Mouse (Mus musculus) testis, adult 2 months (tissue): ENCODE data around the gene Olfr1218. TPM values are rescaled to one million over a fixed set of nuclear protein-coding genes. Genes with fewer than 3 reads are reported as not detected.
"Not testable (repeated sequence)": the region's sequence is repeated elsewhere in the genome, so short reads cannot be mapped to it uniquely, and the experiment has no call there.

ENCODE experiments used
- H3K27ac ChIP-seq: fragments of 200-500 bp; 2 replicates; pipeline ENCODE4 v1.5.1; 2012; ENCODE audit warnings: low read depth, low read length; ENCODE audit not compliant: control insufficient read depth, insufficient read depth
- H3K27me3 ChIP-seq: fragments of 200-500 bp; 2 replicates; pipeline ENCODE4 v1.6.1; 2012; ENCODE audit warnings: mild to moderate bottlenecking, low read length, moderate library complexity; ENCODE audit not compliant: control insufficient read depth, insufficient read depth
- H3K36me3 ChIP-seq: fragments of 200-500 bp; 2 replicates; pipeline ENCODE4 v1.6.1; 2012; ENCODE audit warnings: mild to moderate bottlenecking, low read length; ENCODE audit not compliant: control insufficient read depth, insufficient read depth
- H3K4me1 ChIP-seq: fragments of 200-500 bp; 2 replicates; pipeline ENCODE4 v1.6.1; 2012; ENCODE audit warnings: low read length; ENCODE audit not compliant: control insufficient read depth, insufficient read depth
- H3K4me3 ChIP-seq: fragments of 200-500 bp; 2 replicates; pipeline ENCODE4 v1.5.1; 2012; ENCODE audit warnings: low read depth, mild to moderate bottlenecking, low read length, moderate library complexity, mixed read lengths; ENCODE audit not compliant: control insufficient read depth
- CTCF ChIP-seq: fragments of 200-500 bp; IDR thresholded peaks from 2 replicates; pipeline ENCODE4 v1.5.1; 2012; ENCODE audit warnings: low read depth, mild to moderate bottlenecking, inconsistent platforms, low read length, moderate library complexity; ENCODE audit not compliant: control insufficient read depth, insufficient read depth, insufficient replicate concordance
- POLR2A ChIP-seq: fragments of 200-500 bp; IDR thresholded peaks from 2 replicates; pipeline ENCODE4 v1.6.1; 2012; ENCODE audit warnings: low read depth, mild to moderate bottlenecking, inconsistent platforms, low read length, moderate library complexity; ENCODE audit not compliant: control insufficient read depth
- polyA plus RNA-seq: library from polyadenylated mRNA; depleted of rRNA; stranded (reverse); fragments of >200 nt; gene quantifications from 2 replicates; pipeline ENCODE4 v1.2.3, GENCODE M21; 2012; rRNA removed

Olfr1218 gene
- polyA plus RNA-seq: not detected in 2 replicates

GRCm38 (mm10) chr2:89061087-89061486 lies at the start of gene Olfr1218:
Gene Olfr1218 (minus strand): TSS chr2:89061187.
- Histone ChIP-seq H3K36me3 (no peaks in the 10 kb centered on the region), H3K27me3 (no peaks in the 10 kb centered on the region), H3K27ac (no peak within 1 kb of the TSS), H3K4me1 (no peaks in the 10 kb centered on the region), H3K4me3 (no peak within 1 kb of the TSS)
- no peak for TF ChIP-seq CTCF
- TF ChIP-seq POLR2A: no peak

- TF ChIP-seq CTCF (no peak), POLR2A (no peak)
Measured at GRCm38 (mm10) chr2:89106735-89107134, 45.7 kb upstream of the Olfr1218 start, which contains the start of gene Olfr1220. Gene Olfr1220 (minus strand): TSS chr2:89106835.

GRCm38 (mm10) chr2:89105651-89106050 lies 44.7 kb upstream of the Olfr1218 start:
- H3K4me1 ChIP-seq: no peaks in the 10 kb centered on the region
- TF ChIP-seq POLR2A (no peak), CTCF (no peak)
- no peak overlapping the region for H3K27ac ChIP-seq
- no peak overlapping the region for H3K4me3 ChIP-seq
- H3K36me3 ChIP-seq: no peaks in the 10 kb centered on the region
- no peaks in the 10 kb centered on the region for H3K27me3 ChIP-seq

More at GRCm38 (mm10) chr2:89106735-89107134, 45.7 kb upstream of the Olfr1218 start, which contains the start of gene Olfr1220:
- H3K36me3 ChIP-seq: no peaks in the 10 kb centered on the region
- no peak within 1 kb of the TSS for H3K4me3 ChIP-seq
- H3K27ac ChIP-seq: no peak within 1 kb of the TSS
- no peaks in the 10 kb centered on the region for H3K27me3 ChIP-seq
- H3K4me1 ChIP-seq: no peaks in the 10 kb centered on the region

- Histone ChIP-seq H3K27me3 (no peaks in the 10 kb centered on the region), H3K4me1 (no peaks in the 10 kb centered on the region), H3K36me3 (no peaks in the 10 kb centered on the region), H3K4me3 (no peak overlapping the region), H3K27ac (no peak overlapping the region)
- no peak for TF ChIP-seq CTCF
- TF ChIP-seq POLR2A: no peak
Measured at GRCm38 (mm10) chr2:89093848-89094247, 32.9 kb upstream of the Olfr1218 start.

- Histone ChIP-seq H3K27me3 (no peaks in the 10 kb centered on the region), H3K36me3 (no peaks in the 10 kb centered on the region), H3K4me1 (no peaks in the 10 kb centered on the region), H3K27ac (no peak within 1 kb of the TSS), H3K4me3 (no peak within 1 kb of the TSS)
- TF ChIP-seq CTCF (no peak), POLR2A (no peak)
Measured at GRCm38 (mm10) chr2:89083413-89083812, 22.4 kb upstream of the Olfr1218 start, which contains the start of gene Olfr1219. Gene Olfr1219 (minus strand): TSS chr2:89083513.

GRCm38 (mm10) chr2:89081487-89081886 lies 20.5 kb upstream of the Olfr1218 start:
- Histone ChIP-seq H3K4me3 (no peak overlapping the region), H3K27ac (no peak overlapping the region), H3K36me3 (no peaks in the 10 kb centered on the region), H3K4me1 (no peaks in the 10 kb centered on the region), H3K27me3 (no peaks in the 10 kb centered on the region)
- TF ChIP-seq CTCF: no peak
- no peak for TF ChIP-seq POLR2A

GRCm38 (mm10) chr2:89031965-89032364 lies 29.0 kb downstream of the Olfr1218 start, which contains the start of gene Olfr1217:
Gene Olfr1217 (minus strand): TSS chr2:89032065.
- no peak within 1 kb of the TSS for H3K4me3 ChIP-seq
- TF ChIP-seq CTCF (no peak), POLR2A (no peak)
- no peaks in the 10 kb centered on the region for H3K36me3 ChIP-seq

GRCm38 (mm10) chr2:89021436-89021835 lies 39.6 kb downstream of the Olfr1218 start:
- not testable (repeated sequence) for H3K27me3 ChIP-seq, H3K36me3 ChIP-seq, H3K4me1 ChIP-seq, H3K27ac ChIP-seq, H3K4me3 ChIP-seq

More at GRCm38 (mm10) chr2:89031965-89032364, 29.0 kb downstream of the Olfr1218 start, which contains the start of gene Olfr1217:
- Histone ChIP-seq H3K4me1 (no peaks in the 10 kb centered on the region), H3K27me3 (no peaks in the 10 kb centered on the region), H3K27ac (no peak within 1 kb of the TSS)
